Mouse (Mus musculus): ENCODE data around the gene Smarcal1.

GRCm38 (mm10) chr1:72635221-72635620 lies 52.2 kb downstream of the Smarcal1 start:
- TF ChIP-seq CTCF (IDR thresholded peaks at IDR 0.05; ENCODE audit: borderline replicate concordance, insufficient read depth, low read length) (no peak), POLR2A (IDR thresholded peaks at IDR 0.05; ENCODE audit: low read depth, low read length) (no peak)
